Mouse (Mus musculus) bone marrow macrophage, adult 2 months (primary cell): ENCODE data around the gene Tfdp2.

Source experiments
- CTCF ChIP-seq: IDR thresholded peaks from 2 replicates; pipeline ENCODE4 v1.5.1; 2012; ENCODE audit warnings: low read depth, mild to moderate bottlenecking, low read length, moderate library complexity
- POLR2A ChIP-seq: IDR thresholded peaks from 2 replicates; pipeline ENCODE4 v1.6.1; 2012; ENCODE audit warnings: mild to moderate bottlenecking, low read depth, low read length, borderline replicate concordance

DNA sequence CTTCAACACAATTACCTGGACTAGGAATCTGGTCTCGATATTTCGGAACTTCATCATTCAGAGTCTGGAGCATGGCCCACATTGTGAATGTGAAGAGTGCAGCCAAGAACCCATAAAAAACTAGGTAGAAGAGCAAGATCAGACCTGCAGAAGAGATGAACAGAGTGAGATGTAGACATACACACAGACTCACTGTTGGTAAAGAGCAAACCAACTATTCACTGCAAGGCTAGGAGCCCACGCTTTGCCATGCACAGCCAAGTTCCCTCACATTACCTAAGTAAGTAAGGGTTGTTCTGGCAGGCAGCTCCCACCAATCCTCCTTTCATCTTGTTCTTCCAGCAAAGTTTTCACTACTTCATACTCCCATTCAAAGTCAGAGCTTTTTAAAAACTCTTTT, 149.7 kb downstream of the Tfdp2 start:
- no peak for TF ChIP-seq CTCF
- TF ChIP-seq POLR2A = no peak
